Mouse (Mus musculus) frontal cortex, adult (tissue): ENCODE measurements at regions not wholly inside any gene's neighbourhood (a gene's known extent, or its start where the extent isn't known, plus 50 kb on each side); places are given as distances from the start of the nearest gene placed in this dataset.
A peak's percentile ranks its signal among the peaks of the same experiment; 100 is the strongest.

ENCODE experiments used
- ATAC-seq: cut with Nextera tagmentation; 2 replicates; pipeline ENCODE4 v1.9.2; 2017; ENCODE audit warnings: mild to moderate bottlenecking, moderate library complexity, mixed read lengths; ENCODE audit not compliant: low TSS enrichment

- peak; percentile 70; the same call in 1 of the 2 replicates for ATAC-seq
Observed at GRCm38 (mm10) chr4:26101881-26102459, 244.7 kb downstream of the Manea start.

DNA sequence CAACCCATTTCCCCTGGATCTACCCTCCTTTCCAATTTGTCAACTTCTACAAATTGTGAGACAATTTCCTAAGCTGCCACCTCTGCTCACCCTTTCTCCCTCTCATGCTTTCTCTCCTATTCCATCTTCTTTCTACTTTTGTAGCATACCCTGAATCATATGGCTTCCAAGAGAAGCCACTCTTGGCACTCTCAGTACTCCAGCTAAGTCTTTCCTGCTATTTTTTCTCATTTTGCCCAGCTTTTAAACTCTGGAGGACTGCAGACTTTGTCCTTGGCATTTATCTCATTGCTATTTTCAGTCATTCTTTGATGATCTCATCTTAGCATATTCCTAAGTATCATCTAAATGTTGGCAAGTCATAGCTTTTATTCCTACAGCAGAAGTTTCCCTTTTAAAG, 270.6 kb upstream of the Fut9 start:
- ATAC-seq = peak; percentile 92

GRCm38 (mm10) chr4:26069452-26069851, 269.4 kb upstream of the Fut9 start:
- peak; percentile 92 for ATAC-seq
